21 mouse cellular contexts compared by ENCODE assay signal in genomic region chrX:159116210-159116609, GRCm38 (mm10).
"Had no signal": no experiment of that assay in that cellular context is flagged by ENCODE, and none has a peak within 500 bp of the region (broad histone marks: within the 10 kb centered on the region; RNA-seq: fewer than 3 reads in every experiment).

No protein-coding gene starts in this region.

- H3K4me1 ChIP-seq: heart, embryonic 10.5 days; heart, embryonic 12.5 days; hindbrain, embryonic 13.5 days; hindbrain, embryonic 15.5 days; limb, embryonic 13.5 days; limb, embryonic 15.5 days; liver, embryonic 12.5 days had no signal

- H3K9ac ChIP-seq: heart, embryonic 12.5 days; hindbrain, embryonic 13.5 days; hindbrain, embryonic 15.5 days; limb, embryonic 13.5 days; limb, embryonic 15.5 days; liver, embryonic 12.5 days; liver, embryonic 14.5 days had no signal

- H3K9me3 ChIP-seq: heart, embryonic 10.5 days; heart, embryonic 12.5 days; hindbrain, embryonic 13.5 days; hindbrain, embryonic 15.5 days; limb, embryonic 13.5 days; limb, embryonic 15.5 days; liver, embryonic 12.5 days had no signal

- H3K27me3 ChIP-seq: heart, embryonic 12.5 days; hindbrain, embryonic 13.5 days; hindbrain, embryonic 15.5 days; limb, embryonic 13.5 days; limb, embryonic 15.5 days; liver, embryonic 12.5 days had no signal

- H3K4me2 ChIP-seq: heart, embryonic 12.5 days; hindbrain, embryonic 13.5 days; hindbrain, embryonic 15.5 days; limb, embryonic 13.5 days; limb, embryonic 15.5 days; liver, embryonic 12.5 days had no signal

- DNase-seq: gastrocnemius, postnatal 10 days; gastrocnemius, postnatal 25 days; heart, postnatal 10 days; heart, postnatal 36 days; kidney, adult 18-20 months; kidney, adult 8-10 months; kidney, postnatal 10 days; kidney, postnatal 25 days; kidney, postnatal 4 days; left cerebral cortex, postnatal 4 days had no signal

- ATAC-seq: hindbrain, postnatal 0 days; liver, embryonic 12.5 days had no signal

- H3K4me3 ChIP-seq: gastrocnemius, adult 2 months; heart, embryonic 10.5 days; heart, embryonic 12.5 days; hindbrain, embryonic 13.5 days; hindbrain, embryonic 15.5 days; left cerebral cortex, adult 2 months; limb, embryonic 13.5 days; limb, embryonic 15.5 days; liver, embryonic 12.5 days had no signal

- H3K36me3 ChIP-seq: heart, embryonic 10.5 days; heart, embryonic 12.5 days; hindbrain, embryonic 13.5 days; hindbrain, embryonic 15.5 days; limb, embryonic 13.5 days; limb, embryonic 15.5 days; liver, embryonic 12.5 days had no signal

- H3K27ac ChIP-seq: gastrocnemius, adult 2 months; heart, embryonic 10.5 days; hindbrain, embryonic 13.5 days; hindbrain, embryonic 15.5 days; hindbrain, postnatal 0 days; left cerebral cortex, adult 2 months; limb, embryonic 13.5 days; limb, embryonic 15.5 days; liver, embryonic 12.5 days; liver, embryonic 14.5 days had no signal
